Mouse (Mus musculus) hindbrain, embryonic 13.5 days (tissue): ENCODE results near the gene Kcnq1. TPM values are rescaled to one million over a fixed set of nuclear protein-coding genes. Genes with fewer than 3 reads are reported as not detected.

Experiments
- ATAC-seq: fragments of 200-750 bp; cut with Nextera tagmentation; 2 replicates; pipeline ENCODE4 v1.8.0; 2017; ENCODE audit warnings: moderate TSS enrichment; ENCODE audit not compliant: low FRiP score
- H3K27ac ChIP-seq: fragments of 300-500 bp; sonication (generic); 2 replicates; pipeline ENCODE4 v1.5.1; 2015; ENCODE audit warnings: inconsistent platforms, mild to moderate bottlenecking, moderate library complexity
- H3K27me3 ChIP-seq: fragments of 300-500 bp; sonication (generic); 2 replicates; pipeline ENCODE4 v1.6.1; 2015; ENCODE audit warnings: mild to moderate bottlenecking, inconsistent platforms
- H3K36me3 ChIP-seq: fragments of 300-500 bp; sonication (generic); 2 replicates; pipeline ENCODE4 v1.6.1; 2015; ENCODE audit warnings: mild to moderate bottlenecking, inconsistent platforms
- H3K4me1 ChIP-seq: fragments of 300-500 bp; sonication (generic); replicated peaks from 2 replicates; pipeline ENCODE4 v1.6.1; 2015; ENCODE audit warnings: inconsistent platforms
- H3K4me2 ChIP-seq: fragments of 300-500 bp; sonication (generic); 2 replicates; pipeline ENCODE4 v1.6.1; 2015; ENCODE audit warnings: inconsistent platforms, mild to moderate bottlenecking, moderate library complexity
- H3K4me3 ChIP-seq: fragments of 300-500 bp; sonication (generic); 2 replicates; pipeline ENCODE4 v1.5.1; 2015; ENCODE audit warnings: mild to moderate bottlenecking, inconsistent platforms
- H3K9ac ChIP-seq: fragments of 300-500 bp; sonication (generic); 2 replicates; pipeline ENCODE4 v1.6.1; 2015; ENCODE audit warnings: mild to moderate bottlenecking, inconsistent platforms
- H3K9me3 ChIP-seq: fragments of 300-500 bp; sonication (generic); 2 replicates; pipeline ENCODE4 v1.6.1; 2016; ENCODE audit warnings: inconsistent platforms
- WGBS: fragments of 180-500 bp; shearing (Covaris S2); methylation state at CpG from one replicate; pipeline ENCODE4 v1.1.7; 2015; 5-methylcytosine and 5-hydroxymethylcytosine counted together
- polyA plus RNA-seq: library from polyadenylated mRNA; unstranded; fragments of >200 nt; fragmentation: Nextera tagmentation; extraction: Ambion mirVana; gene quantifications from 2 replicates; pipeline ENCODE4 v1.2.1, GENCODE M21; 2015

The Kcnq1 gene
- polyA plus RNA-seq, 1 experiment from 2014 or later: 1.7 TPM

DNA sequence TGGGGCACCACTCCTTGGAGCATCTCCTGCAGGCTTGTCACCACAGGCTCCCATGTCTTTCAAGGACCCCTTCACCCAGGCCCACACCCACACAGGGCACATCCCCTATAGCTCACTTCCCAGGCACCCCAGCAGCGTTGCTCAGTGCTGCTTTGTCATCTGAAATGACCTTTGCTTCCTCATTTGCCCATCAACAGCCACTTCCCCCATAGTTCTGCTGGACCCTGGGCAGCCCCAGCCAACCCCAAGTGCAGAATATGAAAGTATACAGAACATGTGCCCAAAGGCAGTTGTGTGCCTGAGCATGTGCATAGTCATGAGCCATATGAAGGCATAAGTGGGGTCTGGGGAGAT, 10.6 kb upstream of the Kcnq1 start:
- Histone ChIP-seq H3K4me1 (no peaks in the 10 kb centered on the region), H3K27ac (no peak overlapping the region), H3K4me3 (no peak overlapping the region), H3K9me3 (no peaks in the 10 kb centered on the region), H3K9ac (no peak overlapping the region), H3K36me3 (no peaks in the 10 kb centered on the region), H3K27me3 (no peaks in the 10 kb centered on the region; the same call in 1 of the 2 replicates), H3K4me2 (no peak overlapping the region)
- no peak for ATAC-seq
- 45% methylated on average over 1 of the region's 1 CpGs for WGBS

DNA sequence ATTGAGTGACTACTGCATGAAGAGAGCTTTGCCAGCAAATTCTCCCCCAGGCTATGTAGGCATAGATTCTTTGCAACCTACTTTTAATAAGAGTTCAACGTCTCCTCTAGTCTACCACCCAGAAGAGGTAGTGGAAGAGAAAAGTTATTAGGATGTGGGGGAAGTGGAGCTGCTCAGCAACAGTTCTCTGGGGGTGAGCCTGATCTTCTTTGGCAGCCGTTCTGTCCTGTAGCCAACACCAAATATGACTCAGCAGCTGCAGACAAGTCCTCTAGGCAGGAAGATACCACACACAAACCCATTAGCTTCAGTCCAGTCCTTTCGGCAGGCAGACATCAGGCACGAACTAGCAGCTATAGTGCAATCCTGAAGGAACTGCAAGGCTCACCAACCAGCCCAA, 5.4 kb upstream of the Kcnq1 start:
- H3K27me3 ChIP-seq: peaks cover 17% of the 10 kb centered on the region
- H3K4me1 ChIP-seq: no peaks in the 10 kb centered on the region
- ATAC-seq: no peak
- no peak overlapping the region for H3K4me2 ChIP-seq
- H3K4me3 ChIP-seq: no peak overlapping the region
- 80% methylated on average over 4 of the region's 4 CpGs for WGBS
- H3K27ac ChIP-seq: no peak overlapping the region
- no peaks in the 10 kb centered on the region for H3K9me3 ChIP-seq
- no peaks in the 10 kb centered on the region for H3K36me3 ChIP-seq
- H3K9ac ChIP-seq: no peak overlapping the region

DNA sequence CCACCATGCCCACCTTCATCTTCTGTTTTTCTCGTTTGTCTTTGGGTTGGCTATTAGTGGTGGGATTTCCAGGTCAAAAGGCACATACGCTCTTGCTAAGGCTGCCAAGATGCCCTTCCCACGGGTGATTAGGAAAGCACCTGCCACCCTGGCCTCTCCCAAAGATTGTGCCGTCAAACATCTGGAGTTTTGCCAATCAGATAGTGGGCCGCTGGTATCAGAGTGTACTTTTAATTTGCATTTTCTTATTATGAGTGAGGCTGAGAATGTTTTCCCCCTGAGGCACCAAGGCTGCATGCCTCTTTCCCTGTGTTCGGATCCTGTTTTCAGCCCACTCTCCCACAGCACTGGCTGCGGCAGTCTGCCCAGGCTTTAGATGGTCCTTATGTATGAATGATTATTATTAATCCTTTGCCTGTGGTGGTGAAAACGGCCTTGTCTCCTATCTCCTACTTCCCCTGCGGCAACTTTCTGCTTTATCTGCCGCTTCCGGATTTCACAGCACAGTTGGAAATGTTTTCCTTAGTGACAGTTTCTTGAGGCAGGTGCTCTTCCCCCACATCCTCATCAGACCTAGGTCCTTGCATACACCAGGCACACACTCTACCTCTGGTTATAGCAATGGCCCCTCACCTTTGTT, 784 bp upstream of the Kcnq1 start:
- Histone ChIP-seq H3K4me1 (peaks cover 9% of the 10 kb centered on the region), H3K4me3 (no peak overlapping the region), H3K27ac (no peak overlapping the region), H3K9me3 (no peaks in the 10 kb centered on the region), H3K9ac (no peak overlapping the region), H3K27me3 (peaks cover 64% of the 10 kb centered on the region), H3K4me2 (no peak overlapping the region), H3K36me3 (no peaks in the 10 kb centered on the region)
- 71% methylated on average over 11 of the region's 11 CpGs for WGBS
- no peak for ATAC-seq

DNA sequence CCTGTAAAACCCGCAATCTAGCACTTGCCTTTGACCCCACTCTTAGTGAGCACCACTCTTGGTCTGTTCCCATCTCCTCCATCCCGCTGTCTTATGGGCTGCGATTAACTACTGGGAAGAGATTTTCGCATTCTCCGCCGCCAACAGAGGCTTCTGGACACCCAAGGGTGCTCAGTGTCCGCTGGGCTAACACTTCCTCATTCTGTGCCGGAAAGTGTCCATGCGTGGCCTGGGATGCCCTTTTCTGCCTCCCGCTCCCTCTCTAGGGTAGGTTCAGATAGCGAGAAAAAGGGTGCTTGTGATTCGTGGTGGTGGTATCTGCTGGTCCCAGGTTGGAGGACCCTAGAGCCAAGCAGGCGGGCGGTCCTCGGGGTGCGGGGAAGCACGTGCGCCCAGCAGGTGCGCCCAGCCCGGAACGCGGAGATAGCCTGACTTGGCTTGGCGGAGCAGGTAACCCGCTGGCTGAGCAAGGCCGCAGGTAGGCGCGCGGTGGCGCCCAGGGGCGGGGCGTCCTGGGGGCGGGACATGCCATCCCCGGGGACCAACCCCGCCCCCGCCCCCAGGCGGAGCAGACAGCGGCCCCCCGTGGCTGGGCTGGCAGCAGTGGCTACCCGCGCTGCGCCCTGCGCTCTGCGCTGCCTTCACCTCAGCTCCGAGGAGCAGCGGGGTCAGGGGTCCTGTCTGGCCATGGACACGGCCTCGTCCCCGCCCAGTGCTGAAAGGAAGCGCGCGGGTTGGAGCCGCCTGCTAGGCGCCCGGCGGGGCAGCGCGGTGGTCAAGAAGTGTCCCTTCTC, 707 bp downstream of the Kcnq1 start:
- 11% methylated on average over 42 of the region's 57 CpGs for WGBS
- H3K9ac ChIP-seq: no peak overlapping the region
- no peak for ATAC-seq
- no peaks in the 10 kb centered on the region for H3K36me3 ChIP-seq
- H3K9me3 ChIP-seq: no peaks in the 10 kb centered on the region
- no peak overlapping the region for H3K27ac ChIP-seq
- H3K4me1 ChIP-seq: peaks cover 9% of the 10 kb centered on the region
- peak overlapping the region; percentile 32 for H3K4me3 ChIP-seq
- H3K4me2 ChIP-seq: peak overlapping the region; percentile 54
- peaks cover 71% of the 10 kb centered on the region for H3K27me3 ChIP-seq

DNA sequence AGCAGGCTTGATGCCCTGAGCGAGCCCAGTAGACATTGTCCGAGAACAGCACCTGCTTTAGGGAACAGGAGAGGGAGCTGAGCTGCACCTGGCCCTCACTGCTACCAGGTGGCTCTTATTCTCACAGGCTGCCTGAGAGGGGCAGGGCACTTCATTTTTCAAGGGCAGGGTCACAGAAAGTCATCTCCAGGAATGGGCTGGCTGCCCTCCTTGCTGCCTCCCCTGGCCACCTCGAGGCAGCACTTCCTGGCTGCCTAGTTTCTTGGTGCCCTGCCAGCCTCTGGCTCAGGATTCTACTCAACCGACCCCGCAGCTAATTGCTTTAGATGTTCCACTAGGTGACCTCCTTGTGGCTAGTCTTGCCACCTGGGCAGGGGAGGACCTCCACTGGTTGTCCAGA, 2.0 kb downstream of the Kcnq1 start:
- WGBS: 44% methylated on average over 5 of the region's 5 CpGs
- H3K4me1 ChIP-seq: peaks cover 9% of the 10 kb centered on the region
- H3K27ac ChIP-seq: no peak overlapping the region
- peaks cover 72% of the 10 kb centered on the region for H3K27me3 ChIP-seq
- H3K4me2 ChIP-seq: no peak overlapping the region
- H3K9me3 ChIP-seq: no peaks in the 10 kb centered on the region
- H3K4me3 ChIP-seq: no peak overlapping the region
- ATAC-seq: no peak
- no peaks in the 10 kb centered on the region for H3K36me3 ChIP-seq
- no peak overlapping the region for H3K9ac ChIP-seq

DNA sequence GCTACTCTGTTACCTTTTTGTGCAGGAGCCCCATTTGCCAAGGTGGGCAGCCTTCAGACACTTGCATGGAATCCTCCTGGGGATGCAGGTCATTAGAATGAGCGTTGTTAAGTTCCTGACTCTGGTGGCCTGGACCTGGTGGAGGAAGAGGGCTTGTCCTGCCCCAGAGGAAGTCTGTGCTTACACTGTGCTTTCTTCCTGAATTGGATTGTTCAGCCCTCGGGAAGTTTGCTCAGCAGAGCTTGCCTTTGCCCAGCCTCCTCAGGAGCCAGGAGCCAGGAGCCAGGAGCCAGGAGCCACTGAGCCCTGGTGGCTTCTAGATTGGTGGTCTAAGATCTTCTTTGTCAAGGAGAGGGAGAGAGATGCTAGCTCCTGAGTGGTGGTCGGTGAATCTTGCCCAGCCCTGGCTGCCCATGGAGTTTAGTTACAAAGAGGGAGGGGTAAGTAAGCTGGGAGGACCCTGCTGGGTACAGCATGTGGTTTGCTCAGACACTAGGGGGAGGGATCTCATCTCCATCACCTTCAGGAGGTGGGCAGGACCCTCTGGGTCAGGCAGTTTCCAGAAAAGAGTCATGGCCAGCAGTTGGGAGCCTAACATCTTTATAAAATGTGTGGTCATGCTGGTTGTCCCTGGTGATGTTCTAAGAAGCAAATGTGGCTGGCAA, 3.0 kb downstream of the Kcnq1 start:
- Histone ChIP-seq H3K9ac (no peak overlapping the region), H3K4me1 (peaks cover 9% of the 10 kb centered on the region), H3K36me3 (no peaks in the 10 kb centered on the region), H3K27me3 (peaks cover 67% of the 10 kb centered on the region), H3K4me2 (no peak overlapping the region), H3K9me3 (no peaks in the 10 kb centered on the region), H3K27ac (no peak overlapping the region), H3K4me3 (no peak overlapping the region)
- 35% methylated on average over 3 of the region's 3 CpGs for WGBS
- ATAC-seq: no peak

DNA sequence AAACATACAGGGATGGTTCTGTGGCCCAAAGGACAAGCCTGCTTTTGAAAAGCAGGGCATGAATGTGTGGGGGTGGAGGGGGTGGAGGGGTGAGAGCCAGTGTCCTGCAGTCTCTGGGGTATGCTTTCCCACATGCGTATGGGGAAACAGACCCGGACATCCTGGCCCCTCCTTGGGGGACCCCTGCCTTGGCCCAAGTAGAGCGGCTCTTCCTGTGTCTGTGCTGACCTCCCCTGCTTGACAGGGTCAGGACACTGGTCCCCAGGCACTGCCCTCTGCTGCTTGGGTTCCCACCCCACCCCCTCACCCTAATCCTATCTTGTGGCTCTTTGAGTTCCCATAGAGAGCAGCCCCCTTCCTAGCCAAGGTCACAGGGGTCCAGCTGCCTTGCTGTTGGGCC, 3.5 kb downstream of the Kcnq1 start:
- Histone ChIP-seq H3K4me3 (no peak overlapping the region), H3K9ac (no peak overlapping the region), H3K36me3 (no peaks in the 10 kb centered on the region), H3K27ac (no peak overlapping the region), H3K4me1 (peaks cover 9% of the 10 kb centered on the region), H3K27me3 (peaks cover 65% of the 10 kb centered on the region), H3K4me2 (no peak overlapping the region), H3K9me3 (no peaks in the 10 kb centered on the region)
- no peak for ATAC-seq
- WGBS: 61% methylated on average over 3 of the region's 3 CpGs

DNA sequence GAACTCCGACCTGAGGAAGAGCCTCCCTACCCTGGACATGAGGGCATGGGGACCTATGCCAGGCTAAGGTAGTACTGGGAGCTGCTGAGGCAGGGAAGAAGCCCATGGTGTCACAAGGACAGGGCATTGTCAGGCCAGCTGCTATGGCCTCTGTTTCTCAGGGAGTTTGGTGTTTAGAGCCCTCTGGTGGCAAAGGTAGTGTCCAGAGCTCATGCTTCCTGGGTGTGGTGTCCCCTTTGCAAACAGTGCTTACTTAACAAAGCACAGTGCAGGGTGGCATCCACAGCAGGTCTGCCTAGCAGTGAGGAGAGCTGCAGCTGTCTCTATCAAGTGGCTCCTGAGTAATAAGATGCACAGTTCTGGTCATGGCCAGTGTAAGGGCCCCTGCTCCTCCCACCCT, 4.6 kb downstream of the Kcnq1 start:
- no peaks in the 10 kb centered on the region for H3K9me3 ChIP-seq
- H3K4me2 ChIP-seq: no peak overlapping the region
- no peak for ATAC-seq
- 78% methylated on average over 1 of the region's 1 CpGs for WGBS
- no peak overlapping the region for H3K4me3 ChIP-seq
- no peak overlapping the region for H3K9ac ChIP-seq
- H3K36me3 ChIP-seq: no peaks in the 10 kb centered on the region
- peaks cover 54% of the 10 kb centered on the region for H3K27me3 ChIP-seq
- no peak overlapping the region for H3K27ac ChIP-seq
- peaks cover 9% of the 10 kb centered on the region for H3K4me1 ChIP-seq

DNA sequence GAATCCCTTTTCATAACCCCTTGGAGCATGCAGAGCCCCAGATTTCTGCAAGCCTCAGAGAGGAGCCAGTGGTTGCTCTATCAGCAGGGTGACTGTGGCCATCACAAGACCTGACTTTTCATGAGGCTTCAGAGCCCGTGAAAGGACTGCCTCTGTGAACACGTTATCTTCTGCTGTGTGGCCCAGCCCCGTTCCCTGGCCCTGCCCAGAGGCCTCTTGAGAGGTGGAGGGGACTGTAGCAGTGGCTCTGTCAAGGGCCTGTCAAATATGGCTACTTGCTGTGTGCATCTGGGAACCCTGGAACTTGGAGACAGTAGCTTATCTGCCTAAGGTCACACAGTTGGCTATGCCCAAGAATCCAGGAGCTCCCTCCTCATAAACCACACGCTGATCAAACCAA, 5.6 kb downstream of the Kcnq1 start:
- 75% methylated on average over 4 of the region's 4 CpGs for WGBS
- ATAC-seq: no peak

DNA sequence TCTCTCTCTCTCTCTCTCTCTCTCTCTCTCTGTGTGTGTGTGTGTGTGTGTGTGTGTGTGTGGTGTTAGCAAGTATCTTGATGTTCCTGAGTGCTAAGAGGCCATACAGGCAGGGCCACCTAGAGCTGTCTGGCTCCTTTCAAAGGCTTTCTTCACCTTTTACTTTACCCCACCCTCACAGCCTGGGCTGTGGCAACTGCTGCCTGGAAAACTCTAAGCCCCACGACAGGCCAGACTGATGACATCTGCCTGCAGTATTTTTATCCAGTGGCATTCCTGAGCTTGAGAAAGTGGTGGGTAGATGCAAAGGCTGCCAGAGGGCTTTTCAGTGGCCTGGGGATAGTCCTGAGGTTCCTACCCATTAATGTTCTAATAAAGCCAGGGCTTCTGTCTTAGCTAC, 6.2 kb downstream of the Kcnq1 start:
- no peak overlapping the region for H3K4me2 ChIP-seq
- no peak overlapping the region for H3K4me3 ChIP-seq
- 45% methylated on average over 1 of the region's 1 CpGs for WGBS
- ATAC-seq: no peak
- H3K9me3 ChIP-seq: no peaks in the 10 kb centered on the region
- no peaks in the 10 kb centered on the region for H3K36me3 ChIP-seq
- H3K9ac ChIP-seq: no peak overlapping the region
- peaks cover 2% of the 10 kb centered on the region for H3K4me1 ChIP-seq
- H3K27me3 ChIP-seq: peaks cover 38% of the 10 kb centered on the region
- H3K27ac ChIP-seq: no peak overlapping the region

More for the DNA sequence above, 5.6 kb downstream of the Kcnq1 start:
- no peak overlapping the region for H3K4me3 ChIP-seq
- no peak overlapping the region for H3K9ac ChIP-seq
- no peaks in the 10 kb centered on the region for H3K9me3 ChIP-seq
- H3K27me3 ChIP-seq: peaks cover 45% of the 10 kb centered on the region
- H3K36me3 ChIP-seq: no peaks in the 10 kb centered on the region
- no peak overlapping the region for H3K27ac ChIP-seq
- peaks cover 9% of the 10 kb centered on the region for H3K4me1 ChIP-seq
- H3K4me2 ChIP-seq: no peak overlapping the region

DNA sequence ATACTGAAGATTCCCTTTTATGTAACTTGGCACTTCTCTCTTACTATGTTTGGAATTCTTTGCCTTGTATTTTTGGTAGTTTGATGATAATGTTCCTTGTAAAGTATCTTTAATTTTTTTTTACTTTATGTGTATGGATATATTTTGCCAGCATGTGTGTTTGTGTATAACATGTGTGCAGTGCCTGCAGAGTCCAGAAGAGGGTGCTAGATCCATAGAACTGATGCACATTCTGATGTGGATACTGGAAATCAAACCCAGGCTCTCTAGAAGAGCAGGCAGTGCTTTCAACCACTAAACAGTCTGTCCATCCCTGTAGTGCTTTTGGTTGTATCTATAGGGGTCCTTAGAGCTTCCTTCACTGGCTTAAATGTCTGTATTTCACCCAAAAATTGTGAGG, 8.6 kb downstream of the Kcnq1 start:
- H3K4me2 ChIP-seq: no peak overlapping the region

DNA sequence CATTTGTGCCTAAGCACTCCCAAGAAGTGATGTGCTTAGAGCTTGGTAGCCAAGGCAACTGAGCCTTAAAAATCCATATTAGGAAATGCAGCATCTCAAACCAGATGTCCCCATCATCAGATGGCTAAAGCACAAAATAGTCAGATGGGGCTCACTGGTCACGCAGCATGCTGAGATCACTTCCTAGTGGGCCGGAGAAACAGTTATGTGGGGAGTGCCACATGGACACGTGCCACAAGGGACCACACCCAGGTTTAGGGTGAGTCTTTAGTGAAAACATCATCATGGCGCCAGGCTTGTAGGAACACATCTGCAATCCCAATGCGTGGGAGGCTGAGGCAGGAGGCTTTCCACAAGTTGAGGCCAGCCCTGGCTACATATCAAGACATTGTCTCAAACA, 10.4 kb downstream of the Kcnq1 start:
- WGBS: 87% methylated on average over 5 of the region's 5 CpGs
- Histone ChIP-seq H3K4me3 (no peak overlapping the region), H3K27ac (no peak overlapping the region), H3K27me3 (peaks cover 4% of the 10 kb centered on the region; the same call in 1 of the 2 replicates), H3K9ac (no peak overlapping the region), H3K4me1 (peaks cover 12% of the 10 kb centered on the region; the same call in 1 of the 2 replicates), H3K4me2 (no peak overlapping the region), H3K9me3 (no peaks in the 10 kb centered on the region), H3K36me3 (no peaks in the 10 kb centered on the region)
- no peak for ATAC-seq

More for the DNA sequence above, 8.6 kb downstream of the Kcnq1 start:
- H3K4me3 ChIP-seq: no peak overlapping the region
- H3K9me3 ChIP-seq: no peaks in the 10 kb centered on the region
- H3K27me3 ChIP-seq: peaks cover 14% of the 10 kb centered on the region
- H3K27ac ChIP-seq: no peak overlapping the region
- H3K9ac ChIP-seq: no peak overlapping the region
- no peak for ATAC-seq
- peaks cover 4% of the 10 kb centered on the region; the same call in 1 of the 2 replicates for H3K4me1 ChIP-seq
- no peaks in the 10 kb centered on the region for H3K36me3 ChIP-seq
